Mouse (Mus musculus): Measurements from ENCODE around the gene Aagab.

Aagab gene

DNA sequence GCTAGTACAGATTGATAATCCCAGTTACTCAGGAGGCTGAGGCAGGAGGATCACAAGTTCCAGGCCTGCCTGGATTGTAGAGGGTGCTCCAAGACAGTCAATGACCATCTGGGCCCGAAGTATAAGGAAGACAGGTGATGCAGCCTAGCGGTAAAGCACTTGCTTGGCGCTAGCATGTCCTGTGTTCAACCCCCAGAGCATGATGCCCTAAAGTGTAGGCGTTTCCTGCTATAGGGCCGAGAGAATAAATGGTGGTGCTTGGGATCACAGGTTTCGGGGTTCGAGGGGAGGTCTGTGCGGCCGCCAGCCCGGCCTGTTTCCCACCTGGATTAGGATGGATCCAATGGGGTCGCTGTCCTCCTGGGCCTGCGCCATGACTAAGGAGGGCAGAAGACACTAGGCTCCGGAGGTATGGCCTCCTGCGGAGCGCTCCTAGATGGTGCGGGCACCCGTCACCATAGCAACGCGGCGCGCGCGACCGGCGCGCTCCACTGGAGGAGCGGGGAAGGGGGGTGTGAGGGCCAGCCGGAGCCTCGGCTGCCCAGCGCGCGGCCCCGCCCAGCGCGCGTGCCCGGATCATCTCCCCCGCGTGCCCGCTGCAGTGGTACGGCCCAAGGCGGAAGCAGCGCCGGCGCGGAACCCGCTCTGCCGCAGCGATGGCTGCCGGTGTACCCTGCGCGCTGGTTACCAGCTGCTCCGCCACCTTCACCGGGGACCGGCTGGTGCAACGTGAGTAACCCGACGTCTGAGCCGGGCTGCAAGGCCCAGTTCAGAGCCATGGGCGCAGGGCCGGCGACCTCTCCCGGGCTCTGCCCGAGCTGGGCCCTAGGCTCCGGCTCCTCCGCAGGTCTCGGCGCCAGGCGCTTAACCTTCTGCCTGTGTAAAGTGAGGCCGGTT, at the start of gene Aagab, which contains the start of gene Iqch:
TSS of gene Aagab (plus strand) at position 618 of the 897 bp plus-strand sequence.
TSS of gene Iqch (minus strand) at position 451 of the 897 bp plus-strand sequence.
- DNase-seq (ENCODE audit: extremely low spot score) = peak; percentile 98

DNA sequence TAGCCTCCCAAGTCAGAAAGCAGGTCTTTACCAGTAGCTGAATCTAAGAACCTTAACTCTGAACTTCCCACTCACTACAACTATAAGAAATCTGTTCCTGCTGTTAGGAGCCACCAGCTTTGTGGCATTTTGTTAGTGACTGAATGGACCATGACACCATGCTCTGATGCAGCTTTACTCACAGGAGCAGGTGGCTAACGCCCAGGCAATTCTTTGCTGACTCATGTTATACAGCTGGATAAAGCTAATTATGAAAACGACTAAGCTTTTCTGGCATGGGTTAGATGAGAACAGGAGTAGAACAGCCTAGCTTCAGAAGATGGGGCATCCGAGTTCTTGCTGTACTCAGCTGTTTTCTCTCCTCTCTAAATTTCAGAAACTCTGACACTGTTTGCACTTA, 48.8 kb upstream of the Aagab start:
- no peak for DNase-seq (ENCODE audit: extremely low spot score)

DNA sequence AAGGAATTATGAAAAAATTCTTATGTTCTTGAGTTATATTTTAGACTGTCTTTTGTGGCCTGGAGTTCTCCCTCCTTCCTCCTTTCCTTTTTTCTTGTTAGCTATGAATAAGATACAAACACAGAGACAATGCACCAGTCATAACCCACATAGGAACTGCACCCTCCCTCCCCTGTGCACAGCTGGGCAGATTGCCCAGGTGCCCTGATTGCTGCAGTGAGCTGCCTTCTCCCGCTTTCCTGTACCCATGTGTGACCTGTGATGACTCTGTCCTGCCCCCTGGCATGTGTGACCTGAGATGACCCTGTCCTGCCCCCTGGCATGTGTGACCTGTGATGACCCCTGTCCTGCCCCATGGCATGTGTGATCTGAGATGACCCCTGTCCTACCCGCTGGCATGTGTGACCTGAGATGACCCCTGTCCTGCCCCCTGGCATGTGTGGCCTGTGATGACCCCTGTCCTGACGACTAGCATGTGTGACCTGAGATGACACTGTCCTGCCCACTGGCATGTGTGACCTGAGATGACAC, 46.9 kb upstream of the Aagab start:
- DNase-seq (ENCODE audit: extremely low spot score) = no peak

DNA sequence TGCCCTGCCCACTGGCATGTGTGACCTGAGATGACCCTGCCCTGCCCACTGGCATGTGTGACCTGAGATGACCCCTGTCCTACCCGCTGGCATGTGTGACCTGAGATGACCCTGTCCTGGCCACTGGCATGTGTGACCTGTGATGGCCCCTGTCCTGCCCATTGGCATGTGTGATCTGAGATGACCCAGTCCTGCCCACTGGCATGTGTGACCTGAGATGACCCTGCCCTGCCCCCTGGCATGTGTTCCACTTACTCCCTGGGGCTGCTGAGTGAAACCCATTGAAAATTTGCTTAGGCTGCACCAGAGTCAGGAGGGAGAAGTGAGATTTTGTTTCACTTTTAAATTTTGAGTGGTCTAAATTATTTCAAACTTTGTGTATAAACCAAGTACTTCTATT, 46.1 kb upstream of the Aagab start:
- DNase-seq (ENCODE audit: extremely low spot score) = no peak

DNA sequence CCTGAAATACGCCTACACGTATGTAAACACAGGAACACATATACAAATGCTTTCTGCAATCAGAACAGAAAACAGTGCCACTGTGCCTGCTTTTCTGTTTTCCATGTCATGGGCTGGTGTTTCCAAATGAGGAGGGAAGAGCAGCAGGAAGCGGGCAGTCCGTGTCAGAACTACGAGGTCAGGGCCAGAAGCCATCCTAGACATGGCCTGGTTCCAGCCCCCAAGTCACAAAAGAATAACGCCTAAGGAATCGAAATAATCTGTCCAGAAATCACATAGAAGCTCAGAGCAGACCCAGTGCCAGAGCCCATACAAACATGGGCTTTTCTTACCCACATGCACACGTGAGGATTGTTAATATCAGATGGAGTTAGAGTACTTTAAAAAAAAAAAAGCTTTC, 45.5 kb upstream of the Aagab start:
- DNase-seq (ENCODE audit: extremely low spot score) = no peak

DNA sequence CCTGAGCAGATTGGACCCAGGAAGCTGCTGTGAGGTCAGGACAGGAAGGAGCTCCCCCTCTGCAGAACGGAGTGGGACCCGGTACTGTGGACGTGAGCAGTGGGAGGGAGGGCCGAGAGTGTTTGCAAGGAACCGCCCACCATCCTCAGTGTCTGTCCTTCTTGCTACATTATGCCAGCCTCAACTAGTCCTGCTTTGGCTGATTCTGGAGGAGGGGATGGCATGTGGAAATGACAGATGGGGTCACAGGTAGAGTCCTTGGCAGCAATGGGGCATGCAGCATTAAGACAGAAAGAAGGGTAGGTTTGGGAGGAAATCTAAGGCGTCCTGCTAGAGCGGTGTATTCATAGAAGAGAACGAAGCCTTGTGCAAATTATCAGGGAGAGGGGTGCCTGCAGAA, 40.5 kb upstream of the Aagab start:
- no peak for DNase-seq (ENCODE audit: extremely low spot score)

DNA sequence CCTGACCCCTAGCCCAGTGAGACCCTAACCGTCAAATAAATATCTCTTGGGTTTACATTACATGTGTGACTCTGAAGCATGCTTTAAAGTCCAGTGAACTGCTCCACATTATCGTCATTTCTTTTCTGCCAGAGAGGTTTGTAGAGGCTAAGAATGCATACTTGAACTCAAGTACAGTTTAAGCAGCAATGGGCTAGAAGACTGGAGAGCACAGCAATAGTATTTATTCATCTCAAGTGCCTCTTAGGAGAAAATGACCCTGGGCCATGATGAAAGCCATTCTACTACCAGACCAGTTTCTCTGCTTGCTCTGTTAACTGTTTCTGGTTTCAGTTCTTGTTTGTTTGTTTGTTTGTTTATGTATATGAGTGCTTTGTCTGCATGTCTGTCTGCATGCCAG, 39.0 kb upstream of the Aagab start:
- no peak for DNase-seq (ENCODE audit: extremely low spot score)

DNA sequence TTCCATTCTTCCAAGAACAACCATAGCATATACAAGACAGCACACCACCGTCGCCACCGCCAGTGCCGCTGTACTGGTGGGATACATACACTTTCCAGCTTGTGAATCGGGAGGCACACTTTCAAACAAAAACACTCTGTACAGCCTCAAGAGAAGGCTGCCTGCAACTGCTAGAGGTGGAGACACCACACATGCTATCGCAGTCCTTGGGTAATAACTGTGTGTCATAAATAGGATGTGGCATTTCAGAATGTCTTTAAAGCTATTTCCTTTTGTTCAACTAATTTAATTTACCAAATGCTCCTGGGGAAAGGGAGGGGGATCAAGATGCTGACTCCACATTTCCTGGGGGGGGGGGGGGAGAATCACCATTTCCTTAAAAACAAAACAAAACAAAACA, 34.1 kb upstream of the Aagab start:
- DNase-seq (ENCODE audit: extremely low spot score) = no peak

DNA sequence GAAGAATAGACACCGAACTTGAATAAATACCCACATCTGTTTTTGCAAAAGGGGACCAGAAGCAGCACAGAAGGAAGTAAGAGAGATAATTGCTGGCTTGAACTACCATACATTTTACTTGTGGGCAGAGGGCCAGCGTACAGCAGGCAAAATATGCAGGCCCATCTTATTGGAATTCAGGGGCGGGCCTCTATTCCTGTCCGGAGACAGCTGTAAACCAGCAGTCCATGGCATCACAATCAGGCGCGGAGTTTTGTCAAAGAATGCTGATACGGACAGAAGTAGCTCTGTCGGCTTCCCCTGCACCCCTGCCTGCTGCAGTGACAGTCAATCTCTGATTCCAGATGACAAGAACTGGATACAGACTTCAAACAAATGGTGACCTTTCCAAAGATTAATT, 33.7 kb upstream of the Aagab start:
- DNase-seq (ENCODE audit: extremely low spot score) = peak; percentile 20

DNA sequence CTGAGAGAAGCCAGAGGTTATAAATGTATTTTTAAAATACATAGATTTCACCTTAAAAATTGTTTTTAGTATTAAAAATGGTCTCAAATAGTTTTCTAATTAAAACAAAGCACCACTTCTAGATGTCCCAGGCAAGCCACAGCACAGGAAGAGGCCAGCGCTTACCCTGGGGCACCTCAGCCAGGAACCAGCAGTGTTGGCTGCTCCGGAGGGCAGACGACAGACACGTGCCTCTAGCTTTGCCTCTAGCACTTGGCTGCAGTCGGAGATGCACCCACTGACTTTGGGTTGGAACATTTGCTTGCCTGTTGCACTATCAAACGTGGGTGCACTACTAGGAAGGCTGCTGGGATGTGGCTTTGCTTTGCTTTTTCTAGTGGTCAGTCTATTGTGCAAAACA, 30.6 kb upstream of the Aagab start:
- no peak for DNase-seq (ENCODE audit: extremely low spot score)

DNA sequence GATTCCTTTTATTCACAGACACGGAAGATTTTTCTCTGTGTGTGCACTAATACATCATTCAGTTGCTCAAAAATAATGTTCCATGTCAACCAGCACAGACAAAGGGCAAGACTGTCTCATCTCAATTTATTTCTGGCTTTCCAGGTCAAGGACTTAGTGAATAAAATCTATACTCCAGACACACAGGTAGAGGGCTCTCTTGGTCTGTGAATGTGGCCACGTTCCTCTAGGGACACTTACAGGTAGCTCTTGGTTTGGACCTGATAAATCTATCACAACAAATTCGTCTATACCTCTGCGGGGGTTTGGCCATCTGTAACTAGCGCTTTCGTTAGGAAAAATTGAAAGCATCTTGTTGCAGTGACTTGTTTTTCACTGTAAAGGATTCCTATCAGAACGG, 29.6 kb upstream of the Aagab start:
- no peak for DNase-seq (ENCODE audit: extremely low spot score)

DNA sequence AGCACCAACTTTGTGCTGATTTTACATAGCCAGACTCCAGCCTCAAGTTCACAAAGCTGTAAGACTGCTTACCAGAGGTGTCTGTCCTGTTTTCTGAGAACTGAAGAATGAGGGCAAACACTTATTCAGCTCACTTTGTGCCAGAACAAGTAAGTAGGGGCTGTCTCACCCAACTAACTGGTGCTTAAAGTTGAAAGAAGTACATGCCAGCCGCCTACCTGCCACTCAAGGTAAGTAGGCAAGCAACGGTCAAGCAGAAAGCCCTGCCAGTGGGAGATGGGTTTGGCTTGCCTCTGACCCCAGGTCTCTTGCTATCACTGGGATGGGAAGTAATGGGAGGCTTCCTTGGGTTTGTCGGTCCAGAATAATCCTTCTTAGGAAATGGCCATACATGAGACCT, 25.0 kb upstream of the Aagab start:
- no peak for DNase-seq (ENCODE audit: extremely low spot score)

DNA sequence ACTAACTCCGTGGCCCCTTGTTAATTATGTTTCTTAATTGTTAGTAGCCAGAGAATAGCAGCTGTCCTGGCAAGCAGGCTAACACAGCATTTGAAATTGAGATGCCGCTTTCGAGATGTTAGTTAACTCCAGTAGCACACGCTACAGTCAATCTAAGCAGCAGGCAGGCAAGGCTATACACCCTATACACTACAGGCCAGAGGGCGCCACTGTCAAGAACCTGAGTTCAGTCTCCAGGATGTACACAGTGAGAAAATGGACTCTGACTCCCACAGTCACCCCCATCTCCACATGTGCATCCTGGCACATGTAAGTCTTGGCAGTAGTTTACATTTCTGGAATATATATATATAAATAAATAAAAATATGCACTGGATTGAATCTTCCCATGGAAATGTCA, 22.8 kb upstream of the Aagab start:
- no peak for DNase-seq (ENCODE audit: extremely low spot score)

DNA sequence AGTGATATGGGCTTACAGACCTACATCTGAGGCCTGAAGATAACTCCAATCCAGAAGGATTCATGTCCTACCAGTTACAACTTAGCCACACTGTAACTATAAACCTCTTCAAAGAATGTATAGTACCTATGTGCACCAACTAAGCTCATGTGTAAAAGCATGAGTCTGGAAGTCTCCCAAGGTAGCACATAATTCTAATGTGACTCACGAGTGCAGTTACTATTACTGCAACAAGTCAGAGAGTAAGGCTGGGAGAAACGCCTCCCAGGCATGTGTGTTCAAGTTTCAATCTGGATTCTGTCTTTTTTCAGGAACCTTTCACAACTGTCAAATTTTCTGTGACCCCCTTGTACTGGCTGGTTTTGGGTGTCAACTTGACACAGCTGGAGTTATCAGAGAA, 22.4 kb upstream of the Aagab start:
- no peak for DNase-seq (ENCODE audit: extremely low spot score)

DNA sequence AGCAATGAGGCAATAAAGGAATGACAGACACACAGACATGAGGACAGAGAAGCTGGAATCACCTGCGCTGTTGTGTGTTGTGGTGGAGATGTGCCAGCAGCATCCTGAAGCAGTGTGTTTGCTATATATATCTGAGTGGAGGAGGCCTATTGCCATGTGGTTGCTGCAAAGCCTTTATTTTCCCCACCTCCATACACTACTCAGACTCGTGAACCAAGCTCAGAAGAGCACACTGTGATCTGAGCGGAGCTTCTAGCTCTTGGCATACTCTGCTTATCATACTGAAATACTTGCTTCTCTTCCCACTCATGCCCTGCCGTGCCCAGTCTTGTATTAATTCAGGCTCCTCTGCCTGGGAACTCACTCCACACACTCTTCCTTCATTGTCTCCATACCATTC, 20.7 kb upstream of the Aagab start:
- no peak for DNase-seq (ENCODE audit: extremely low spot score)

DNA sequence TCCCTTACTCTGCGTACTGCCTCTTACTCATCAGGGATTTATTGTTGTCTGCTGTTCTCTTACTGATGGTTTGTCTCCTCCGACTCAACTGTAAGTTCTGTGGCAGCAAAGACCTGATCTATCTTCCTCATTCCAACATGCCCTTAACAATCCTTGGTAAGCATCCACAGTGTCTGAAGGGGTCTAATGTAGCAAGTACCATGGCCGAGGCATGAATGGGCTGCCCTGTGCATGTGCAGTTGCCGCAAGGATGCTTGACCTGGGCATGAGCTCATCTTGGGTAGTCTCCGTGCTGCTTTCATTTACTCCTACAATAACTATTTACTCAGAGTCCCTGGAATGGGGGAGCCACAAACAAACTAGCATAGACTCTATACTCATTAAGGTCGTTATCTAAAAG, 17.2 kb upstream of the Aagab start:
- DNase-seq (ENCODE audit: extremely low spot score) = no peak

DNA sequence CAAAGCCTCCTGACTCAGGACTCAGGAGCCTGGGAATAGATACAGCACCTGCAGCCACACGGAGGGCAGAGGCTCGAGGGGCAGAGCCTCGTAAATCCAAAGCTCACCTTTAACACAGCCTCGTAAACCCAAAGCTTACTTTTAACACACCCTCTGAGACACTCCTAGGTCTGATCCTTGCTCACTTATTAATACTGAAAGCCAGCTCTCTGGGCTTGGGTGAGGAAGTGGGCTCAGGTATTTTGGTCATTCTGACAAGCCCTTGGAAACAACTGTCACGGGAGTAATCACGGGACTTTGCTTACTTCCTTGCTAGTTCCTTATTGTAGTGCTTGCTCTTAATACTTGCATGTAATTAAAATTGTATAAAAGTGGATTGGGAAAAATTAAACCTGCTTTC, 13.3 kb upstream of the Aagab start:
- no peak for DNase-seq (ENCODE audit: extremely low spot score)

DNA sequence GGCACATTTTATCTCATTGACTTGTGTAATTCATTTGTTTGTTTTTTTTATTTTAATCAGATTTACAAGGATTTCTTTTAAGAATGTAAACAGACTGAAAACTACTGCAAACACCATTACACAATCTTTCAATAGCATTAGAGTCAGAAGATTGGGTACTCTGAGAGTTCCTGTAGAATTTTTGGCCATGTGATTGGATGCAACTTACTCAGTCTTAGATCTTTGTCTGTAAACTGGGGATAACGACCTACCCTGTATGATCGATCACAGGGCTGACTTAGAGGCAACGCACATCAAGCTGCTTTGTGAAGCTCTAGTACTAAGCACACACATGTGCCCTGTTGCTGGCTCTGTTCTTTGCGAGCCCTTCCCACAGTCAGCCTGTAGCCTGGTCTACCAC, 11.9 kb upstream of the Aagab start:
- no peak for DNase-seq (ENCODE audit: extremely low spot score)

DNA sequence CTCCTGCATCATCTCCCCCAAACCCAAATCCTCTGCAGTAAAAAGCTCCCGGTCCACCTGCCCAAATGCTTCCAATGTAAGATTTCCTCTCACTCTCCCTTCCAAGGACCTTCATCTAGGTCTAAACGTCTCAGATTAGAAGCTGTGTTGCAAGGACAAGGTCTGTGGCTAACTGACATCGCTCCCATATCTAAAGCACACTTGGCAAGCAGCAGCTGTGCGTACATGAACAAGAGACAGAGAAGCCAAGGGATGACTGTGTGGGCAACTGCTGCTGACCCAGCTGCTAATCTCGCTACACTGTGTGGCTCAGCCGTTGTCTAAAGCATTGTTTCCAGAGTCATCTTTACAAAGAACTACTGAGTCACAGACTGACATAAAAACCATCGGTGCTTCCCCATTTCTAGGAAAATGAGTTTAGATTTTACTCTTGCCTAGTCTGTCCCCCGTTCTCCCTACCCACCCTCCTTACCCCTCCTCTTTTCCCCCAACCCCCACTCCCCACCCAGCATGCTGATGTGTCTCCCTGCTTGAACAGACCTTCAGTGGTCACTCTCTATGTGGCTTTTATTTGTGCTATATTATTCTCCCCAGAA, 10.7 kb upstream of the Aagab start:
- DNase-seq (ENCODE audit: extremely low spot score) = no peak

DNA sequence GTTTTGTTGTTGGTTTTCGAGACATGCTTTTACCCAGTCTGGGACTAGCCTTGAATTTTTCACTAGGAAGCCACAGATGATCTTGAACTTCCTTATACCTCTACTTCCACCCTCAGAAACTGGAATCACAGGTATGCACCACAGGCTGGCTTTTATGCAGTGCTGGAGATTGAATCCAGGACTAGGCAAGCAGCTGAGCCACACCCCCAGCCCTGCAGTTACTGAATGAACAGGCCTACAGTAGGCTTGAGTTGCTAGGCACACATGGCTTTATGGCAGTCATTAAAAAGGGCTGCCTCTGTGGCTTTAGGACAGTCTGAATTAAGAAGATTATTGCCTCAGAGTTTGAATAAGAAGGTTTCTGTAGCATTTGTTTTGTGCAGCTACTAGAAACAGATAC, 7.4 kb upstream of the Aagab start:
- no peak for DNase-seq (ENCODE audit: extremely low spot score)

DNA sequence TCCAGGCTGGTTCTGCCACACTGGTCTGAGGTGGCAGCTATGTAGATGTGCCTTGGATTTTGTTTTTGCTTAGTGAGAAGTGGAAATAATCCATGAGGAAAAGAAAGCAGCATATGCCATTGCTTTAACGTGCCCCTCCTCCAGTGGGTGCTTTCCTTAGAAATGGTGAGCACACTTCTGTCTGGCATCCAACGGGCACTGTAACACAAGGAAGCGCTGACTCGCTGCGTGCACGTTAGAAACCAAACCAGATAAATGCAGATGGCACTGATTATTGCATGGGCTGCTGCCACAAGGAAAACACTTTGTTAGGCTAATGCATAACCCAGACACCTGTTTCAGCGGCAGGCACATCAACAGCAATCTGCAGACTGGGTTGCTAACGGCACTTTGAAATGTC, 6.8 kb upstream of the Aagab start:
- DNase-seq (ENCODE audit: extremely low spot score) = no peak

DNA sequence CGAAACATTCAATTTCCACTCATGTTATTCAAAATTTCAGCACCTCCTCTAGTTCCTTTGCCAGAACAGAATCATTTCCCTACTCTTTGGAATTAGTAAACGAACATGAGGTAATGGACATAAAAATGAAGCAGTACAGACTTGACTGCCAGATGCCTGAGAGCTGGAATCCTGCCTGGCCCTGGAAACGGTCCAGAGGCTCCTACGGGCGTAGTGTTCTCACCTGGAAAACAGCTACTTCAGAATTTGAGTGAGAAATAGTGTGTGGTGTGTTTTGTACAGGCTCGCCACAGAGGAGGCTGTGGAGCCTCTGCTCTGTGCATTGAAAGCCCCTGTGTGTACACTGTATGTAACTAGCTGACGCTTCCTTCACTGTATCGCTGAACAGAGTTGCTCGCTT, 5.8 kb upstream of the Aagab start:
- no peak for DNase-seq (ENCODE audit: extremely low spot score)

DNA sequence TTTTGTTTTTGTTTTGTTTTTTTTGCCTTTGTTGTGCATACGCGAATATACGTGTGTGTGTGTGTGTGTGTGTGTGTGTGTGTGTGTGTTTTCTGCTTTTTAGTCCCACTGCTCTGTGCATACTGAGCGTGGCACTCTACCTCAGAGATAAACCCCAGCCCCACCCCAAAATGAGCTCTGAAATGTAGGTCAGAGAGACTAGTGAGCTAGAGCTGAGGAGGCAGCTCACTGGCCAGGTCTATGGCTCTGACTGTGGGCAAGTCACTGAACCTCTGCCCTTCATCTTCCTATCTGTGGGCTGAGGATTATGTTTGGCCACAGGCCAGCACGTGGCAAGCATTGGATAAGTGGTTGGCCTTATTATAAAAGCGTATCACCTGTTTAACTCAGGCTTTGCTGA, 1.4 kb downstream of the Aagab start:
- no peak for DNase-seq (ENCODE audit: extremely low spot score)
